In the genomic region with DNA sequence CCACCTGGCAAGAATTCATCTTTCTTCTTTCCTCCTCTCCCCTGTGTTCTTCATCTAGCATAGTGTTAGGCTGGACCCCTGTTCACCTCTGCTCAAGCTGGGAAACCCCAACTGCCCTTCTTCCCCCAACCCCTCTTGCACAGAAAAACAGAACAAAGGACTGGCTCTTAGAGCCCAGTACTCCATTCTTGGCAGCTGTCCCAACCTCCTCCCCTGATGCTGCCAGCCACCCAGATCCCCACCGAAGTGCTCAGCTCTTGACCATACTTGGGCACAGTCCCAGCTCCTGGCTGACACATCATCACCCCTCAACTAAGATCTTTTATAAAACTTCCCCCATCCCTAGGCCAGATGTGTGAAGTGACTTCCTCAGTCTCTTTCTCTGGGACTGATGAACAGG, we compare ENCODE assay signal across 8 mouse cellular contexts.
DNase-seq lines count a peak whose midpoint lies in the region; TF ChIP-seq lines count a peak whose summit lies in the region.
"Had no signal": no experiment of that assay in that cellular context is flagged by ENCODE, and none has a peak within 500 bp of the region (broad histone marks: within the 10 kb centered on the region; RNA-seq: fewer than 3 reads in every experiment).

No protein-coding gene starts in this region.

- no peaks in the 10 kb centered on the region for H3K27me3 ChIP-seq in CH12.LX (replicated peaks)

- no peaks in the 10 kb centered on the region for H3K9me3 ChIP-seq in CH12.LX (replicated peaks; ENCODE audit: low read length)

- H3K9ac ChIP-seq in CH12.LX (ENCODE audit: insufficient read depth, low read depth) = peak overlapping the region; percentile 24; the same call in 1 of the 2 replicates

- no peak overlapping the region for H3K4me3 ChIP-seq in CH12.LX (replicated peaks in 1 of 3; ENCODE audit: low read depth in 2 of 3, low read length in 2 of 3, poor library complexity in 1 of 3)
- no peak overlapping the region for H3K4me3 ChIP-seq in lung, adult 2 months (replicated peaks; ENCODE audit: extremely low read depth, low read depth, low read length)

- H3K27ac ChIP-seq in CH12.LX (ENCODE audit: insufficient read depth, low read depth) = no peak overlapping the region

- no peak for TF ChIP-seq EP300 in CH12.LX (IDR thresholded peaks at IDR 0.05; ENCODE audit: low read length)

- in situ Hi-C loops in CH12.LX (cut with MboI; ENCODE audit: low pct_ligation_motif_present, low pct_unique_long_range_greater_than_20kb, low sequenced_read_pairs) = loop anchor here (10.0 kb wide), 1 partner anchor 126 kb away; no protein-coding TSS in a partner anchor

- TF ChIP-seq RAD21 in CH12.LX (IDR thresholded peaks at IDR 0.05; ENCODE audit: low read depth, low read length) = no peak

- no peaks in the 10 kb centered on the region for H3K36me3 ChIP-seq in CH12.LX (replicated peaks in 1 of 2; ENCODE audit: control insufficient read depth in 1 of 2, insufficient read depth in 1 of 2, low read length in 1 of 2)

- no peaks in the 10 kb centered on the region for H3K79me2 ChIP-seq in CH12.LX (replicated peaks; ENCODE audit: control insufficient read depth, extremely low read depth, insufficient read depth, poor library complexity, severe bottlenecking)

- WGBS in lung, adult 2 months = 2% methylated on average over 1 of the region's 1 CpGs

- TF ChIP-seq CTCF in CH12.LX (conservative IDR thresholded peaks at IDR 0.05 in 1 of 2, IDR thresholded peaks at IDR 0.05 in 1 of 2; ENCODE audit: low read depth in 2 of 2, low read length in 2 of 2) = no peak
- TF ChIP-seq CTCF in lung, adult 2 months (IDR thresholded peaks at IDR 0.05; ENCODE audit: insufficient read depth, low read length) = no peak

- peak; percentile 52 for DNase-seq in layer of hippocampus, adult 11-12 months (ENCODE audit: low spot score)
- no peak for DNase-seq in layer of hippocampus, adult 8-10 months (ENCODE audit: low spot score in 2 of 2)
- DNase-seq in CH12.LX (ENCODE audit: extremely low read depth) = no peak
- DNase-seq in NIH3T3 (ENCODE audit: low read depth) = peak; percentile 71
- DNase-seq in lung, adult 2 months = peak; percentile 23
- DNase-seq in natural killer cell, adult 2 months (ENCODE audit: low spot score in 2 of 2) = no peak
- no peak for DNase-seq in kidney, postnatal 14 days
- DNase-seq: cerebellum, adult 9-11 months had no signal

- peaks cover 6 to 9% of the 10 kb centered on the region in 2 experiments; a peak in 3 of 4 replicates for H3K4me1 ChIP-seq in CH12.LX (ENCODE audit: control insufficient read depth in 1 of 2, insufficient read depth in 2 of 2)
- H3K4me1 ChIP-seq in lung, adult 2 months (ENCODE audit: control insufficient read depth, insufficient read depth, low read length) = no peaks in the 10 kb centered on the region; the same call in 1 of the 2 replicates

- dilution Hi-C loops in CH12.LX (cut with MboI; ENCODE audit: extremely low pct_ligation_motif_present, extremely low pct_unique_long_range_greater_than_20kb, low sequenced_read_pairs) = no loop called here

- TF ChIP-seq POLR2A in CH12.LX (IDR thresholded peaks at IDR 0.05; ENCODE audit: low read depth, low read length) = no peak
- no peak for TF ChIP-seq POLR2A in lung, adult 2 months (IDR thresholded peaks at IDR 0.05; ENCODE audit: borderline replicate concordance, extremely low read depth, low read depth, low read length)

- H3K4me2 ChIP-seq in CH12.LX (ENCODE audit: insufficient read depth, low read depth, poor library complexity, severe bottlenecking) = no peak overlapping the region

TF ChIP-seq in CH12.LX, 34 proteins besides CTCF, POLR2A, EP300 and RAD21:
- TF ChIP-seq NELFE (IDR thresholded peaks at IDR 0.05; ENCODE audit: low read depth, low read length) (no peak), USF1 (IDR thresholded peaks at IDR 0.05; ENCODE audit: low read depth, low read length) (no peak), ETS1 (conservative IDR thresholded peaks at IDR 0.05; ENCODE audit: low read depth, low read length) (no peak), JUND (conservative IDR thresholded peaks at IDR 0.05; ENCODE audit: low read depth, low read length) (no peak), MAX (IDR thresholded peaks at IDR 0.05; ENCODE audit: low read length) (no peak), MEF2A (IDR thresholded peaks at IDR 0.05; ENCODE audit: borderline replicate concordance, low read depth, low read length) (no peak), BHLHE40 (IDR thresholded peaks at IDR 0.05; ENCODE audit: low read depth, low read length) (no peak), RCOR1 (conservative IDR thresholded peaks at IDR 0.05; ENCODE audit: low read depth, low read length) (no peak), CHD1 (IDR thresholded peaks at IDR 0.05; ENCODE audit: low read depth, low read length) (no peak), PAX5 (IDR thresholded peaks at IDR 0.05; ENCODE audit: low read length) (no peak), NRF1 (IDR thresholded peaks at IDR 0.05; ENCODE audit: low read depth, low read length) (no peak)
TF ChIP-seq in CH12.LX: peak in this region for 0.

Comparison
In these comparisons a context has a peak if more than half of its experiments do, and no peak if none do; other contexts are left out.
1. DNase-seq: peak in layer of hippocampus, adult 11-12 months (single experiment), NIH3T3 (single experiment) and lung, adult 2 months (single experiment); none in layer of hippocampus, adult 8-10 months (0 of 2), CH12.LX (single experiment), natural killer cell, adult 2 months (0 of 2) and kidney, postnatal 14 days (single experiment).